ENCODE assay signal across 11 mouse cellular contexts in the genomic region with DNA sequence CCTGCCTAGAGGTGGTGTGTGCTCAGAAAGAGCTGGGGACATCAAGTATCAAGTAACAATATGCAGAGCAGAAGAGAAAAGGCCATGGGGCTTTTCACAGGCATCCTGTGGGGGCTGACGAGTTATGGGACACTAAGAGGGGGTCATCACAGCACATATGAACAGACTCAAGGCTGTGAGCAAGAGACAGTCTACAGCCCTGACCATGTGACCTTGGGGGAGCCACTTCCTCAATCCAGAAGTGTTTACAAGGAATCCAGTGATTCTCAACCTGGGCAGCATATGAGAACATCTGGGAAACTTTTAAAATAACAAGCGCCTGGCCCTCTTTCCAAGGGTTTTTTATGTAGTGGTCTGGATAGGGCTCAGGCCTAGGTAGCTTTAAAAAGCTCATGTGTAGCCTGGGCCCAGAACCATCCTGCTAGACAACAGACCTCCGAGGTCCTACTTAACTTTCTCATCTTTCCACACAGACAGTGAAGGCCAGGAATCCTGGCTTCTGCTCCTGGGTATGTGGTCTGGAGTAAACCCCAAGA.
DNase-seq lines count a peak whose midpoint lies in the region; ATAC-seq and TF ChIP-seq lines count a peak whose summit lies in the region.
"Had no signal": no experiment of that assay in that cellular context is flagged by ENCODE, and none has a peak within 500 bp of the region (broad histone marks: within the 10 kb centered on the region; RNA-seq: fewer than 3 reads in every experiment).

No protein-coding gene starts in this region.

- H3K9ac ChIP-seq in lung, embryonic 14.5 days = no peak overlapping the region
- H3K9ac ChIP-seq in forebrain, embryonic 15.5 days (replicated peaks) = no peak overlapping the region
- H3K9ac ChIP-seq in limb, embryonic 14.5 days (ENCODE audit: low read depth, low read length, severe bottlenecking) = no peak overlapping the region
- 0 out of 2 replicates have a peak overlapping the region, but pooled peaks have one; percentile 24 for H3K9ac ChIP-seq in stomach, embryonic 16.5 days (ENCODE audit: low read length)

- no peak for DNase-seq in lung, embryonic 14.5 days
- DNase-seq in lung, adult 2 months = no peak
- DNase-seq in limb, embryonic 14.5 days (ENCODE audit: low spot score) = no peak
- DNase-seq in right cerebral cortex, adult 2 months (ENCODE audit: low spot score in 2 of 2) = no peak
- DNase-seq in urinary bladder, postnatal 25 days (ENCODE audit: low spot score) = no peak
- DNase-seq: cerebellum, adult 11-12 months; kidney, postnatal 25 days; right cerebral cortex, postnatal 4 days; thymus, postnatal 14 days had no signal

- TF ChIP-seq CTCF in lung, embryonic 14.5 days (IDR thresholded peaks at IDR 0.05; ENCODE audit: low read depth) = no peak
- TF ChIP-seq CTCF in lung, adult 2 months (IDR thresholded peaks at IDR 0.05; ENCODE audit: insufficient read depth, low read length) = no peak

- no peaks in the 10 kb centered on the region for H3K9me3 ChIP-seq in lung, embryonic 14.5 days (ENCODE audit: low read depth, low read length)
- H3K9me3 ChIP-seq in forebrain, embryonic 15.5 days = no peaks in the 10 kb centered on the region
- H3K9me3 ChIP-seq in limb, embryonic 14.5 days (ENCODE audit: control insufficient read depth, low read length) = no peaks in the 10 kb centered on the region
- no peaks in the 10 kb centered on the region for H3K9me3 ChIP-seq in stomach, embryonic 16.5 days (replicated peaks; ENCODE audit: control insufficient read depth, low read length)

- no peak overlapping the region for H3K4me3 ChIP-seq in lung, embryonic 14.5 days (ENCODE audit: low read depth, low read length)
- H3K4me3 ChIP-seq in lung, adult 2 months (replicated peaks; ENCODE audit: extremely low read depth, low read depth, low read length) = no peak overlapping the region
- H3K4me3 ChIP-seq in forebrain, embryonic 15.5 days = no peak overlapping the region
- no peak overlapping the region for H3K4me3 ChIP-seq in limb, embryonic 14.5 days (replicated peaks; ENCODE audit: low read length)
- H3K4me3 ChIP-seq in stomach, embryonic 16.5 days (replicated peaks; ENCODE audit: low read length) = no peak overlapping the region

- WGBS in lung, embryonic 14.5 days = 54% methylated on average over 3 of the region's 3 CpGs
- WGBS in lung, adult 2 months = 67% methylated on average over 3 of the region's 3 CpGs
- WGBS in forebrain, embryonic 15.5 days = 75% methylated on average over 3 of the region's 3 CpGs
- 12% methylated on average over 3 of the region's 3 CpGs for WGBS in limb, embryonic 14.5 days
- 47% methylated on average over 3 of the region's 3 CpGs for WGBS in stomach, embryonic 16.5 days

- peaks cover 23% of the 10 kb centered on the region for H3K4me1 ChIP-seq in lung, embryonic 14.5 days (ENCODE audit: insufficient read depth)
- H3K4me1 ChIP-seq in lung, adult 2 months (ENCODE audit: control insufficient read depth, insufficient read depth, low read length) = no peaks in the 10 kb centered on the region
- H3K4me1 ChIP-seq in forebrain, embryonic 15.5 days = peaks cover 48% of the 10 kb centered on the region
- H3K4me1 ChIP-seq in limb, embryonic 14.5 days (ENCODE audit: control insufficient read depth, insufficient read depth, low read length) = peaks cover 33% of the 10 kb centered on the region
- peaks cover 35% of the 10 kb centered on the region for H3K4me1 ChIP-seq in stomach, embryonic 16.5 days (ENCODE audit: control insufficient read depth, insufficient read depth, low read length)

- no peak for TF ChIP-seq POLR2A in lung, adult 2 months (IDR thresholded peaks at IDR 0.05; ENCODE audit: borderline replicate concordance, extremely low read depth, low read depth, low read length)
- no peak for TF ChIP-seq POLR2A in limb, embryonic 14.5 days (IDR thresholded peaks at IDR 0.05; ENCODE audit: borderline replicate concordance, extremely low read depth, insufficient read depth, insufficient read length)

- no peak overlapping the region for H3K4me2 ChIP-seq in lung, embryonic 14.5 days
- no peak overlapping the region for H3K4me2 ChIP-seq in forebrain, embryonic 15.5 days (replicated peaks)
- H3K4me2 ChIP-seq in limb, embryonic 14.5 days (replicated peaks; ENCODE audit: low read depth, low read length, severe bottlenecking) = no peak overlapping the region
- H3K4me2 ChIP-seq in stomach, embryonic 16.5 days (ENCODE audit: low read depth, low read length) = no peak overlapping the region

- H3K27me3 ChIP-seq in lung, embryonic 14.5 days (ENCODE audit: insufficient read depth, low read length) = no peaks in the 10 kb centered on the region
- H3K27me3 ChIP-seq in forebrain, embryonic 15.5 days = no peaks in the 10 kb centered on the region
- H3K27me3 ChIP-seq in limb, embryonic 14.5 days (ENCODE audit: control insufficient read depth, insufficient read depth, low read length) = peaks cover 8% of the 10 kb centered on the region; the same call in 1 of the 2 replicates
- H3K27me3 ChIP-seq in stomach, embryonic 16.5 days (ENCODE audit: control insufficient read depth, insufficient read depth, low read length) = no peaks in the 10 kb centered on the region

- peak; percentile 22; the same call in 1 of the 2 replicates for ATAC-seq in lung, embryonic 14.5 days (ENCODE audit: insufficient read depth)
- ATAC-seq in forebrain, embryonic 15.5 days (replicated peaks) = no peak
- ATAC-seq in limb, embryonic 14.5 days (ENCODE audit: low FRiP score, low read depth) = peak; percentile 75
- 0 out of 2 replicates have a peak, but pooled peaks have one; percentile 38 for ATAC-seq in stomach, embryonic 16.5 days (ENCODE audit: insufficient read depth, low FRiP score)

- peak overlapping the region; percentile 46; the same call in 1 of the 2 replicates for H3K27ac ChIP-seq in lung, embryonic 14.5 days (ENCODE audit: low read depth)
- H3K27ac ChIP-seq in forebrain, embryonic 15.5 days (replicated peaks) = peak overlapping the region; percentile 57
- 0 out of 2 replicates have a peak overlapping the region, but pooled peaks have one; percentile 14 for H3K27ac ChIP-seq in limb, embryonic 14.5 days (replicated peaks; ENCODE audit: low read depth, low read length)
- peak overlapping the region; percentile 82 for H3K27ac ChIP-seq in stomach, embryonic 16.5 days (ENCODE audit: low read length)

- no peaks in the 10 kb centered on the region for H3K36me3 ChIP-seq in lung, embryonic 14.5 days (ENCODE audit: insufficient read depth)
- no peaks in the 10 kb centered on the region for H3K36me3 ChIP-seq in forebrain, embryonic 15.5 days
- H3K36me3 ChIP-seq in limb, embryonic 14.5 days (ENCODE audit: control insufficient read depth, insufficient read depth, low read length) = no peaks in the 10 kb centered on the region
- H3K36me3 ChIP-seq in stomach, embryonic 16.5 days (ENCODE audit: control insufficient read depth, insufficient read depth, low read length) = no peaks in the 10 kb centered on the region

Comparison
In these comparisons a context has a peak if more than half of its experiments do, and no peak if none do; other contexts are left out.
1. H3K27ac ChIP-seq: peak in every context shown above with its lines; median percentile 82 in stomach, embryonic 16.5 days; 57 in forebrain, embryonic 15.5 days; 46 in lung, embryonic 14.5 days; 14 in limb, embryonic 14.5 days.